Mouse (Mus musculus) kidney, adult 2 months (tissue): ENCODE results near the gene Slc2a10.

Source experiments
- CTCF ChIP-seq: fragments of 200-500 bp; conservative IDR thresholded peaks from 2 replicates; pipeline ENCODE4 v1.5.1; 2011; ENCODE audit warnings: low read depth, mild to moderate bottlenecking, control low read depth, low read length, moderate library complexity, mixed read lengths; ENCODE audit not compliant: insufficient read depth, insufficient read length
- POLR2A ChIP-seq: fragments of 200-500 bp; IDR thresholded peaks from one replicate; pipeline ENCODE4 v1.6.1; 2011; ENCODE audit warnings: low read depth, low read length, control low read depth

DNA sequence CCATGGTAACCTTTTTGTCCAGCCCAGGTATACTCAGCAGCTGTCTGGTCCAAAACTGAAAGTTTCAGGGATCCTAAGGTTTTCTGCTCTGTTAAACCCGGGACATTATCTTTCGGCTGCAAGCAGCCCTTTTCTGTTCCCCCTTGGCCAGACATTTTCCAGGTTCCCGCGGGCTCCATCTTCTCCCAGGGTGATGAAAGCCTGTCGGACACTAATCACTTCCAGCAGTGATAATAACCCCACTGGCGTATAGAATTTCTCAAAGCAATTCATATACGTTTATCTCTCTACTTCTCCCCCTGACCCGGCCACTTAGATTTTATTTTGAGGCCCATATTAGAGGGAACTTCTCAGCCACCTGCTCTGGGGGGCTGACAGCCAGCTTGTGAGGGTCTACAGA, 42.8 kb downstream of the Slc2a10 start:
- TF ChIP-seq CTCF, result no peak
- TF ChIP-seq POLR2A, result no peak
